Mouse (Mus musculus) ES-E14 (cell line): Measurements from ENCODE around the gene Ezh1.

ENCODE experiments used
- ZC3H11A ChIP-seq: IDR thresholded peaks from 2 replicates; pipeline ENCODE4 v1.6.1; 2012; ENCODE audit warnings: low read depth, mild to moderate bottlenecking, inconsistent platforms, low read length, borderline replicate concordance
- ZNF384 ChIP-seq: IDR thresholded peaks from 2 replicates; pipeline ENCODE4 v1.6.1; 2012; ENCODE audit warnings: low read depth, low read length, inconsistent platforms

DNA sequence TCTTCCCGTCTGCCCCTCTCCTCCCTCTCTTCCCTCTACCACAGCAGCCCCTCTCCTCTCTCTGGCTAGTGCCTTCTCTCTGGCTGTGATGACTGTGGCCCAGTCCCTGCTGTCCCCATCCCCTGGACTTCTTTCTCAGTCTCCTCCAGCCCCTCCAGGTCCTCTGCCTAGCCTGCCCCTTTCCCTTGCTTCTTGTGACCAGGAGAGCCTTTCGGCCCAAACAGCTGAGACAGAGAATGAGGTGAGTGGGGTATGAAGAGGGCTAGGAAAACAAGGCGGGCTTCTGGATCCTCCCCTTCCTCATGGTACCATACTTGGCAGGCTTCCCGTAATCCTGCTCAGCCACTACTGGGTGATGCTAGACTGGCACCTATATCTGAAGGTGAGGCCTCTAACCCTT is 49.0 kb upstream of the Ezh1 start:
- TF ChIP-seq ZNF384 (no peak), ZC3H11A (no peak)
